Mouse (Mus musculus) frontal cortex, postnatal 10 days (tissue): ENCODE data around the gene Adamts2.
A peak's percentile ranks its signal among the peaks of the same experiment; 100 is the strongest.

ENCODE experiments used
- DNase-seq, 2 experiments: peaks; one replicate each; pipeline ENCODE4 v3.0.0; 2022; ENCODE audit warnings: low spot score in 2 of 2, mixed read lengths in 1 of 2

Gene Adamts2

GRCm38 (mm10) chr11:50622238-50622726 is 20.4 kb downstream of the Adamts2 start:
- no peak for DNase-seq

GRCm38 (mm10) chr11:50623806-50624205 is 21.9 kb downstream of the Adamts2 start:
- DNase-seq = no peak

GRCm38 (mm10) chr11:50624239-50624638 is 22.4 kb downstream of the Adamts2 start:
- peak in 1 of 2 experiments; percentile 39 for DNase-seq

- peak in 1 of 2 experiments; percentile 21 for DNase-seq
These were observed 22.8 kb downstream of the Adamts2 start for GRCm38 (mm10) chr11:50624720-50625119.

GRCm38 (mm10) chr11:50628915-50629314 is 27.0 kb downstream of the Adamts2 start:
- DNase-seq = no peak

GRCm38 (mm10) chr11:50630462-50630861 is 28.6 kb downstream of the Adamts2 start:
- no peak for DNase-seq

GRCm38 (mm10) chr11:50632270-50632669 is 30.4 kb downstream of the Adamts2 start:
- peak; percentile 32 to 47 for DNase-seq

- DNase-seq = no peak
These were observed 33.2 kb downstream of the Adamts2 start for GRCm38 (mm10) chr11:50635051-50635590.

GRCm38 (mm10) chr11:50637026-50637425 is 35.1 kb downstream of the Adamts2 start:
- no peak for DNase-seq

GRCm38 (mm10) chr11:50638197-50638867 is 36.4 kb downstream of the Adamts2 start:
- no peak for DNase-seq

GRCm38 (mm10) chr11:50638868-50639220 is 37.0 kb downstream of the Adamts2 start:
- no peak for DNase-seq

- no peak for DNase-seq
These were observed 40.7 kb downstream of the Adamts2 start for GRCm38 (mm10) chr11:50642583-50642982.

- no peak for DNase-seq
These were observed 44.3 kb downstream of the Adamts2 start for GRCm38 (mm10) chr11:50646148-50646547.

GRCm38 (mm10) chr11:50648143-50648807 is 46.4 kb downstream of the Adamts2 start:
- no peak for DNase-seq

GRCm38 (mm10) chr11:50650037-50650436 is 48.2 kb downstream of the Adamts2 start:
- no peak for DNase-seq

- no peak for DNase-seq
These were observed 52.0 kb downstream of the Adamts2 start for GRCm38 (mm10) chr11:50653746-50654431.

- no peak for DNase-seq
These were observed 56.9 kb downstream of the Adamts2 start for GRCm38 (mm10) chr11:50658826-50659225.

- DNase-seq = no peak
These were observed 60.3 kb downstream of the Adamts2 start for GRCm38 (mm10) chr11:50662176-50662575.

GRCm38 (mm10) chr11:50664826-50665225 is 62.9 kb downstream of the Adamts2 start:
- DNase-seq = no peak

GRCm38 (mm10) chr11:50669542-50670362 is 67.9 kb downstream of the Adamts2 start:
- DNase-seq = peak in 1 of 2 experiments; percentile 17

GRCm38 (mm10) chr11:50670363-50670725 is 68.5 kb downstream of the Adamts2 start:
- no peak for DNase-seq

- no peak for DNase-seq
These were observed 69.0 kb downstream of the Adamts2 start for GRCm38 (mm10) chr11:50670881-50671280.
